Mouse (Mus musculus) spleen, postnatal 4 days (tissue): ENCODE data around the gene Rbm20.
A peak's percentile ranks its signal among the peaks of the same experiment; 100 is the strongest.

Experiments
- DNase-seq, 2 experiments: peaks; one replicate each; pipeline ENCODE4 v3.0.0; 2022; ENCODE audit warnings: low spot score in 2 of 2

The Rbm20 gene

DNA sequence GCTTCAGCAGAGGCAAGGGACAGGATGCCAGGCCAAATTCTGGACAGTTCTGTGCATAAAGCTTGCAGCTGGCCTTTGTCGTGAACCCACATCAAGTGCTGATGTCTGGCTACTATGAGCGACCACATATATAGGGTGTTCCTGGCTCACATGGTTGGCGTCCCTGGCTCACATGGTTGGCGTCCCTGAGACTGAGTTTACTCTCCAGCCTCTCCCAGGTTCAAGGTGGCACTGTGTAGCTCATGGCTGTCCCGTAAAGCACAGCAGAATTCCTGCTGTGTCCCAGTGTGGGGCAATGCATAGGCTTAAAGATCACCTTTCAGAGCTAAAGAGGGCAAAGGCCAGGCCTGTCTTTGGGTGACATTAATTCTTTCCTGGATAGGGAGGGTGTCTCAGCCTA is 78.2 kb downstream of the Rbm20 start:
- no peak for DNase-seq

GRCm38 (mm10) chr19:53757432-53758109 is 80.5 kb downstream of the Rbm20 start:
- DNase-seq, result no peak

- no peak for DNase-seq
Observed at GRCm38 (mm10) chr19:53758881-53759418, 81.8 kb downstream of the Rbm20 start.

DNA sequence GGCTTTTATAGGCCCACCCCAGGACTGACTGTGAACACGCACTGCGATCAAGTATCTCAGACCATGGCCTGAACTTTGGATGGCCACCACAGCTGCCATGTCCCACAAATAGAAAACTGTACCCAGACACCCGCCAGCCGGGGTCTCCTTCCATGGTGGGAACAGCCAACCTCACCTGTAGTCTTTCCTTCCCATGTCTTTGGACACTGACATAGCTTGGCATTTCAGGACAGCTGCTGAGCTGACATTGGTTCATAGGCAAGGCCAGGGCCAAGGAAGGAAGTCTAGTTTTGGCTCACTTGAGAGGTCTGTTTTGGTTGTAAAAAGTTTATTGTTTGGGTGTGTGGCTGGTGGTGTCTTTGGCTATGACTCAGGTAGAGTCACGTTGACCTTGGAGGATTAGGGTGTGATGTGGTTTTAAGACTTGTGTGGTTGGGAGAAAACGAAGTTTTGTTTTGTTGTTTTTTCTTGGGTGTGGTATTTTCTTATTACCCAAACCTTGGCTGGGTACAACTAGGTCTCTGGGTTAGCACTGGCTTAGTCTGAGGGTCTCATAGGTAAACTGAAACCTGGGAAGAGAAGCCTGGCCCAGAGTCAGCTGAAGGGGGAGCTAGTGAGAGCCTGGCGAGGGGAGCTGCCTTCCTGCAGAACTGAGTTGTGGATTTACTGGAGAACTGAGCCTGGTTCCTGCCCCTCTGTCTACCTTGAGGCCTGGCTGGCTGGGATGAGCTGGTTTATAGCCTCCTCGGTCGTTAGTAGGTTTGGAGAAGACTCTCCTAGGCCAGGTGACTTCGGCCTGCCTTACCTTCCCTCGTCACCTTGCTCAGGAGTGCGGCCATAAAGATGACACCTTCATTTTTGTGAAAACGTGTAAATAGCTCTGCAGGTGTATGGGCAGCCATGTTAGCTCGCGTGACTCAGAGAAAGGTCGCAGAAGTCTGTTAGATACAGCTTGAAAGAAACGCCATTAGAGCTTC is 83.3 kb downstream of the Rbm20 start:
- peak in 1 of 2 experiments; percentile 55 for DNase-seq

- DNase-seq, result peak in 1 of 2 experiments; percentile 49
Observed at GRCm38 (mm10) chr19:53762749-53763438, 85.8 kb downstream of the Rbm20 start.

GRCm38 (mm10) chr19:53764688-53765478 is 87.8 kb downstream of the Rbm20 start:
- DNase-seq, result no peak

DNA sequence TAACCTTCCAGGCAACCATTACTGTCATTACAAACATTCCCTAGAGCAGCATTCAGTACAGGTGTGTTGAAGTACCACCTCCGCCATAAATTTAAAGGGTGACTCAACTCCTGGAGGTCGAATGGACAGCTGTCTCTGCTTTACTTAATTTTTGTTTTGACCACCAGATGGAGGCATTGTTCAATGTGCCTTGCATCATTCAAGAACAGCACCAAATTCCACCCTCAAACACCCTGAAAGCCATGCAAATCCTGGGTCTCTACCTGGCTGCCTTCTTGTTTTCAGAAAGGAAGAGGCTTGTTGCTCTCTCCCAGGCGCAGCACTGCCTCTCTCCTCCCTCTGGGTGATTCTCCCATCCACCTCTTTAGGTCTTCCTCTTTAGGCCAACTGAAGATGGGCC is 91.4 kb downstream of the Rbm20 start:
- no peak for DNase-seq

DNA sequence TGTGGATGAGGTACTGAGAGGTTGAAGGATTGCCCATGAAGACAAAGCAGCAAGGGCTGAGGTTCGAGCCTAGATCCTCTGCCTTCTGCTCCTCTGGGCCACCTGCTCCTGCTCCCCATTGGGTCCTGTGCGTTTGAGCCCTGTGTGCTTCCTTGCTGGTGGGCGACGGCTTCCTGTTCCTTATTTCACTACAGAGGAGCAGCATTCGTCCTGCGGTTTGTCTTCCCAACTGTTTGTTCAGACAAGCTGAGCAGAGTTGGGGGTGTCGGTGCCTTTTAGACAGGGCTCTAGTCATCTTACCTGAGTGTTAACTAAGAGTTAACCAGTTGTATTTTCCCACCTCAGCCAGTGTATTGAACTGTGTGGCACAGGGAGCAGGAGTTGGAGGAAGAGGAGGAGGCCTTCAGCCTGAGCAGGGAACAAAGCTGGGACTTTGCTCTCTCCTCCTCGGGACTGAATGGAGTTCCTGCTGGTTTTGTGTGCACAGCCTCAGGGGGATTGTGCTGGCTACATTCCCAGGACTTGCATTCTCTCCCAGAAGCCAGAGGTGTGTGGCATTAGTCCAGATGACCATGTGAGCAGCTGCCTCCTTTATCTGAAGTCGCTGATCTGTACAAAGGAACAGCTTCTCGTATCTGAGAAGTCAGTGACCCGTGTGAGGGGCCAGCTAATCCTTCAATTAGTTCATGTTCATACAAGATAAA is 97.0 kb downstream of the Rbm20 start:
- peak in 1 of 2 experiments; percentile 20 for DNase-seq

DNA sequence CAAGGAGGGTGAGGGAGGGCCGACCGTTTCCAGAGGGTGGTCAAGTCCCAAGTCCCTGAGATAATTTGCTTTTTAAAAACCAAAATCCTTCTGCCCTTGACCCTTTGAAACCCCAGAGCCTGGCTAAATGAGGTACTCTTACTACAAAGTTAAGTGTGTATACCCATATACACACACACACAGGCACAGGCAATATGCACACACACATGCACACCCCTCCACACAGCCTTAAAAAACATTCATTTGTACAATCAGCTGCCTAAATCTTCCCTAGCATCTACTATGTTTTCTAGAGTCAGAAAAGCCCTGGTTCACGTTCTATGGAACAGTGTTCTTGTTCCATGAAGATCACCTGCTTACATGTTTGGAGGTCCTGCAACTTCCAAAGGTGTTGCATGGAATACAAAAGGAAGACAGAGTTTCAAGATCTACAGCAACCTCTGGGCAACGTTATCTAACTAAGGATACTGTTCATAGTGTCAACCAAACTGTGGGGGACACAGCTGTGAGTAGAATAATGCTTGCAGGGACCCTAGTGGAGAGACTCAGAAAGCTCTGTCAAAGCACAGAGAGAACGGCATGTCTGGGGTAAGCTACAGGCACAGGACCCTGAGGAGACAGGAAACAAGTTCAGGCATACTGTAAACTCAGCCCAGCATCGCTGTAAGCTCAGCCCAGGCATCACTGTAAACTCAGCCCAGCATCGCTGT is 97.7 kb downstream of the Rbm20 start:
- no peak for DNase-seq

- no peak for DNase-seq
Observed at GRCm38 (mm10) chr19:53779402-53779801, 102.3 kb downstream of the Rbm20 start.

GRCm38 (mm10) chr19:53779818-53780217 is 102.7 kb downstream of the Rbm20 start:
- no peak for DNase-seq

- DNase-seq, result no peak
Observed at GRCm38 (mm10) chr19:53780752-53781602, 103.9 kb downstream of the Rbm20 start.

DNA sequence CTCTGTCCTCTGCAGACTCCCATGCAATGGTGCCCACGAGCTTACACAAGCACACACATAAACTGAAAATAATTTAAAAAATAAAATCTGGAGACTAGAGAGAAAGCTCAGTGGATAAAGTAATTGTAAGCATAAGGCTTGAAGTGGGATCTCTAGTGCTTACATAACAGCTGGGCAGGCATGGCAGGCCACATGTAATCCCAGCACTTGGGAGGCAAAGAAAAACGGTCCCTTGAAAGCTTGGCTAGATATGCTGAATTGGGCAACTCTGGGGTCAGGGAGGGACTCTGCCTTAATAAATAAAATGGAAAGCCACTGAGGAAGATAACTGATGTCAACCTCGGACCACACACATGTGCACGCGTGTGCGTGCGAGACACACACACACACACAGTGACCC is 104.7 kb downstream of the Rbm20 start:
- no peak for DNase-seq

- no peak for DNase-seq
Observed at GRCm38 (mm10) chr19:53785352-53785751, 108.2 kb downstream of the Rbm20 start.

- no peak for DNase-seq
Observed at GRCm38 (mm10) chr19:53786239-53786638, 109.1 kb downstream of the Rbm20 start.

GRCm38 (mm10) chr19:53786836-53787235 is 109.7 kb downstream of the Rbm20 start:
- no peak for DNase-seq

DNA sequence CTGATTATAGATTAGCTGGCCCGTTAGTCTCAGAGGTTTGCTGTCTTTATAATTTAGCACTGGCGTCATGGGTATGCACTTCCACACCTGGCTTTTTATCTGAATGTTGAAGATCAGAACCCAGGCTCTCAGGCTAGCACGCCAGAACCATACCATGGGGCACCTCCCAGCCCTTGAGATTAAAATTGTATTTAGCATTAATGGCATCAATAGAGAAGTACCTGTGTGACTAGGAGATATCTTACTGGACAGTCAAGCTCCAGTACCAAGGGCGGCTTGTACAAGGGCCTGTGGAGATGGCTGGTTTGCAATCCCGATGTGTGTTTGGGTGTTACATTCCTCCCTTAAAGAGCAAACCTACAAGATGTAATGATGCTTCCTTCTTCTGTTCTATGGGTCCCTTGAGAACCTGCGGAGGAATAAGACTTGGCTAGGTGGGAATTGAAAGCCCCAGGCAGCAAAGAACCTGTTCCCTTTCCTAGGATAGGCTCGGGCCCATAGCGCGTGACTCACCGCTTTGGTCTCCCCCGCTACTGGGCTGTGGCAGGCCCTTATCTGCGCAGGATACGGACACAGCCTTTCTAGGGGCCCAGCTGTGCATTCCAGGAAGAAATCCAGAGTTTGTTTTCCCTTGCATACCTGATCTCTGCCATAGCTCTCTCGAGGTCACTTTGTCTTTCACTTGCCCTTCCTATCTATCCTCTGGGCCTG is 111.7 kb downstream of the Rbm20 start:
- no peak for DNase-seq

DNA sequence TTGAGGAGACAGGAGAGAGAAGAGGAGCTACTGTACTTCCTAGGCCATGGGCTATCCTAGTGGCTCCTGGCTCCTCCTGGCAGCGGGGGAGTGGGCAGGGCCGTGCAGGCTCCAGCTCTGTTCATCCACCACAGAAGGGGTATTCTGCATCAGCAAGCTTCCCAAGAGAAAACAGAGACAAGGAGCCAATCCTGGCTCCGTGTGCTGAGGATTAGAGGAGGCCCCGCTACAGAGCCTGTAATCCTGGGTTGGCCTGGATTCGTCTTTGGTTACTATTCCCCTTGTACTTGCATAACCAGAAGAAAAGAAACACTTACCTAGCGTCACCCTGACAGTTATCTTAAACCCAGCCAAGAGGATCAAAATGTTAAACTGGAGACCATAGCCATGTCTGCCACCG is 112.5 kb downstream of the Rbm20 start:
- no peak for DNase-seq
